Mouse (Mus musculus) midbrain, embryonic 11.5 days (tissue): ENCODE results near the gene Iyd. TPM values are rescaled to one million over a fixed set of nuclear protein-coding genes. Genes with fewer than 3 reads are reported as not detected.

ENCODE experiments used
- ATAC-seq: fragments of 200-750 bp; cut with Nextera tagmentation; 2 replicates; pipeline ENCODE4 v1.8.0; 2017; ENCODE audit warnings: moderate TSS enrichment, moderate library complexity; ENCODE audit not compliant: low FRiP score
- DNase-seq: peaks from one replicate; pipeline ENCODE4 v3.0.0; 2015; ENCODE audit warnings: low spot score; ENCODE audit errors: missing footprints
- H3K27ac ChIP-seq: fragments of 300-500 bp; sonication (generic); 2 replicates; pipeline ENCODE4 v1.5.1; 2014; ENCODE audit warnings: low read depth, low read length
- H3K27me3 ChIP-seq: fragments of 300-500 bp; sonication (generic); 2 replicates; pipeline ENCODE4 v1.6.1; 2014; ENCODE audit warnings: mild to moderate bottlenecking, low read length, moderate library complexity, mixed read lengths; ENCODE audit not compliant: control insufficient read depth, insufficient read depth
- H3K36me3 ChIP-seq: fragments of 300-500 bp; sonication (generic); 2 replicates; pipeline ENCODE4 v1.6.1; 2014; ENCODE audit warnings: mild to moderate bottlenecking, low read length, moderate library complexity, mixed read lengths; ENCODE audit not compliant: control insufficient read depth, insufficient read depth
- H3K4me1 ChIP-seq: fragments of 300-500 bp; sonication (generic); 2 replicates; pipeline ENCODE4 v1.6.1; 2014; ENCODE audit warnings: low read length; ENCODE audit not compliant: control insufficient read depth, insufficient read depth
- H3K4me2 ChIP-seq: fragments of 300-500 bp; sonication (generic); 2 replicates; pipeline ENCODE4 v1.6.1; 2014; ENCODE audit warnings: mild to moderate bottlenecking, moderate library complexity
- H3K4me3 ChIP-seq: fragments of 300-500 bp; sonication (generic); 2 replicates; pipeline ENCODE4 v1.5.1; 2014; ENCODE audit warnings: low read depth, low read length
- H3K9ac ChIP-seq: fragments of 300-500 bp; sonication (generic); 2 replicates; pipeline ENCODE4 v1.6.1; 2014; ENCODE audit warnings: low read length
- H3K9me3 ChIP-seq: fragments of 300-500 bp; sonication (generic); 2 replicates; pipeline ENCODE4 v1.6.1; 2016; ENCODE audit warnings: low read length; ENCODE audit not compliant: control insufficient read depth
- WGBS: fragments of 180-500 bp; shearing (Covaris S2); extraction: QIAGEN DNeasy Blood & Tissue Kit; methylation state at CpG from one replicate; pipeline ENCODE4 v1.1.7; 2014; 5-methylcytosine and 5-hydroxymethylcytosine counted together
- polyA plus RNA-seq: library from polyadenylated mRNA; unstranded; fragments of >200 nt; fragmentation: Nextera tagmentation; extraction: Ambion mirVana; gene quantifications from 2 replicates; pipeline ENCODE4 v1.2.1, GENCODE M21; 2014

Gene Iyd
- polyA plus RNA-seq, 1 experiment from 2014 or later, result not detected

DNA sequence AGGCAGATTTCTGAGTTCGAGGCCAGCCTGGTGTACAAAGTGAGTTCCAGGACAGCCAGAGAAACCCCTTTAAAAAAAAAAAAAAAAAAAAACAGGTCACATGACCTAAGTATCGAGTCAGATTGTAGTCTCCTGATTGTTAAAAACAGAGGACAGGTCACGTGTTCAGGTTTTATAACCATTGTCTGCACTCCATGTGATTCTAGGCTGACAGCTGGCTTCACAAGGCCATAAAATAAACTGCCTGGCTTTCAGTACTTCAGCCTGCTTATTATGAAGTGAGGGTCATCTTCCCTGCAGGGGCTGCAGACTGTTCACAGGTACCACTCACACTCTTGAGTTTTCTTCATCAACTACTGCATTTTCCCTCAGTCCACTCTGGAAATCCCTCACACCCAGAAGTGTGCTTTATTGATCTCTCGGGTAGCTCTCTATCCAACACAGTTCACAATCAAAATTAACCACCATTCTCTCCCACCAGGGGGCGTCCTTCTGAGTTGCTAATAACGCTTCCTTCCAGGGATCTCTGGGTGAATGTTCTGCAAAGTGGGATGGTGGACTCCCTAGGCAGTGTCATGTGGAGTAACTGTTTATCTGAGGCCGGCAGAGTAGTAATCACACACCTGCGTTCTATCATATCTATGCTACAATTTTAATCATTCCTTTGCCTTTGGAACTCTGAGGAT lies 27.3 kb upstream of the Iyd start:
- no peaks in the 10 kb centered on the region for H3K9me3 ChIP-seq
- no peak overlapping the region for H3K4me3 ChIP-seq
- no peak for DNase-seq
- H3K36me3 ChIP-seq, result no peaks in the 10 kb centered on the region
- 69% methylated on average over 8 of the region's 8 CpGs for WGBS
- no peak overlapping the region for H3K27ac ChIP-seq
- H3K9ac ChIP-seq, result no peak overlapping the region
- no peaks in the 10 kb centered on the region for H3K27me3 ChIP-seq
- no peak overlapping the region for H3K4me2 ChIP-seq
- ATAC-seq, result no peak
- H3K4me1 ChIP-seq, result no peaks in the 10 kb centered on the region

DNA sequence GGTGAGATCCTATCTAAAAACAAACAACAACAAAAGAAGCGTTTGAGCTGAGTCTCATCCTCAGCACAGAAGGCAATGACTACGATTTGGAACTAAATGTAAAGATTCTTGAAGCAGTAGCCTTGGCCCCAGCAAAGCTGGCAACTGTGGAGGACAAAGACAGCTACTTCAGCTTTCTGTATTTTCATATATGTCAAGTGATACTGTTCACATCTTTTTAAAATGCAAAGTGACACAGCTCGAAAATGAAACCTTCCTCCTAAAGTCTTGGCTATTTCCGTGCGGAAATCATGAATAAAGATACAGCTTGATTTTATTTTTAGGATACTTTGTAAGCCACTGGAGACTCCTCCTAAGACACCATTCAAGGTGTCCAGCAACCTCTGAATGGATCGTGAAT lies 26.1 kb upstream of the Iyd start:
- ATAC-seq (no peak), DNase-seq (no peak)
- Histone ChIP-seq H3K36me3 (no peaks in the 10 kb centered on the region), H3K9me3 (no peaks in the 10 kb centered on the region), H3K4me2 (no peak overlapping the region), H3K9ac (no peak overlapping the region), H3K27ac (no peak overlapping the region), H3K4me1 (no peaks in the 10 kb centered on the region), H3K4me3 (no peak overlapping the region), H3K27me3 (no peaks in the 10 kb centered on the region)
- WGBS, result 73% methylated on average over 6 of the region's 6 CpGs

DNA sequence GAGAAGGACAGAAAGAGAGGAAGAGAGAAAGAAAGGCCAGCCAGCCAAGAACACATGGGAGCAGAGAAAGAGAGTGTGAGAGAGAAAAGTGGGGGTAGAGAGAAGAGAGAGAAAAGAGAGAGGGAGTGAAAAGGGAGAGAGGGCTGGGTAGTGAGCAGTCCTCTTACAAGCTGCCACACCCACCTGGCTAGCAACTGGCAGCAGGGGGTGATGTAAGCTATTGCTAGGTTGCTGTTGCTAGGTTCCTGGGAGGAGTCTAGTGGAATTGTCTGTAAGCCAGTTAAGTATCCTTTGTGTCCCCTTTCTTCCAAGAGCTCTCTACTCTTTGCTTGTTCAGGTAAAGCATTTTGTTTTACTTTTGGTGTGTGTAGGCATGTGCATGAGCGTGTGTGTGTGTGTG lies 25.4 kb upstream of the Iyd start:
- ATAC-seq (0 out of 2 replicates have a peak, but pooled peaks have one; percentile 14), DNase-seq (no peak)
- H3K36me3 ChIP-seq, result no peaks in the 10 kb centered on the region
- no peak overlapping the region for H3K4me2 ChIP-seq
- no peaks in the 10 kb centered on the region for H3K9me3 ChIP-seq
- no peaks in the 10 kb centered on the region for H3K4me1 ChIP-seq
- no peak overlapping the region for H3K4me3 ChIP-seq
- no peak overlapping the region for H3K9ac ChIP-seq
- 80% methylated on average over 1 of the region's 1 CpGs for WGBS
- no peak overlapping the region for H3K27ac ChIP-seq
- no peaks in the 10 kb centered on the region for H3K27me3 ChIP-seq

DNA sequence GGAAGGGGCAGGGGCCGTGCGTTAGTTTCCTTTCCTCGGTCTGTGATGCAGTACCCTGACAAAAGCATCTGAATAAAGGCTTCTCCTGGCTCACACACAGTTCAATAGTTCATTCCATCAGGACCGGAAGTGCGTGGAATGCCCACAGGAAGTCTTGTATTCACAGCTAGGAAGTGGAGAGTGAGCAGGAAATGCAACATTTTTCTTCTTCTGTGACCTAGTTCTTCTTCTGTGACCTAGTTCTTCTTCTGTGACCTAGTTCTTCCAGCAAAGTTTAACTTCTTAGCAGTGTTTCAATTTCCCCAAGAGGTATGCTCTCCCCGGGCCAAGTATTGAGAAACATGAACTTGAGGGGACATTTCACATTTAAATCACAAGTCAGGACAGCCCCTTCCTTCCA lies 23.6 kb upstream of the Iyd start:
- H3K4me3 ChIP-seq, result no peak overlapping the region
- DNase-seq, result no peak
- H3K27me3 ChIP-seq, result no peaks in the 10 kb centered on the region
- H3K9ac ChIP-seq, result no peak overlapping the region
- no peak overlapping the region for H3K27ac ChIP-seq
- no peaks in the 10 kb centered on the region for H3K36me3 ChIP-seq
- H3K4me2 ChIP-seq, result no peak overlapping the region
- no peaks in the 10 kb centered on the region for H3K4me1 ChIP-seq
- 83% methylated on average over 6 of the region's 6 CpGs for WGBS
- no peaks in the 10 kb centered on the region for H3K9me3 ChIP-seq
- ATAC-seq, result no peak

DNA sequence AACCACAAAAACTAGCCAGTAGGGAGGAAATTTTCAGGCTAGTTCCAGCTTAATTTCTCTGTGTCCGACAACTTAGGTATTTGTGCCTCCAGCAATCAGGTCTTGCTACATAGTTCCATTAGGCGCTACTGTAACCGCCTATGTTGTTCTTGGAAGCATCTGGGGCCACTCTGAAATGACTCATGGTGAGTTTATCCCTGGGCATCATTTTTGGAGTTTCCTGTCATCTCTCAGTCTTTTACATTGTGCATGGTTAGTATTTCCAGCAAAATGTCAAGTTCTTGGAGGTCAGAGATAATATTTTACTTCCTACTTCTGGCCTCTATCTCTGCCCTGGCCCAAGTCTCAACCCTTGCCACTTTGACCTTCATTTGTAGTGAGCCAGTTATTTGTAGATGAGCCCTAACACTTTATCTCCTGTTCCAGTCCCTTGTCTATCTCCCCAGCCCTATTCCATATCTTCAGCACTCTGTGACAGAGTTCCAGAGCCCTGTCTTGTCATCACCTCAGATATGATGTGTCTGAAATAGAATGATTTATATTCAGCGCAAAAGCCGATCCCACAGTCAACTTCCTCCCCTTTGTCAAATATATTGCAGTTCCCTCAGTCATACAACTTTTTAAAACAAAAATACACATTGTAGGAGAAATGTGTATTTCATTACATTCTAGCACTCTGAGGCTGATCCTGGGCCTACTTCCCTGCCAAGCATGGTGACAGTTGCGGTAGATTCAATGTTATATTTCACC lies 16.8 kb upstream of the Iyd start:
- H3K27ac ChIP-seq, result no peak overlapping the region
- H3K4me3 ChIP-seq, result no peak overlapping the region
- no peaks in the 10 kb centered on the region for H3K27me3 ChIP-seq
- ATAC-seq, result no peak
- H3K4me2 ChIP-seq, result no peak overlapping the region
- H3K9me3 ChIP-seq, result no peaks in the 10 kb centered on the region
- no peak overlapping the region for H3K9ac ChIP-seq
- WGBS, result 91% methylated on average over 6 of the region's 6 CpGs
- H3K4me1 ChIP-seq, result no peaks in the 10 kb centered on the region
- no peaks in the 10 kb centered on the region for H3K36me3 ChIP-seq
- DNase-seq, result peak; percentile 10

DNA sequence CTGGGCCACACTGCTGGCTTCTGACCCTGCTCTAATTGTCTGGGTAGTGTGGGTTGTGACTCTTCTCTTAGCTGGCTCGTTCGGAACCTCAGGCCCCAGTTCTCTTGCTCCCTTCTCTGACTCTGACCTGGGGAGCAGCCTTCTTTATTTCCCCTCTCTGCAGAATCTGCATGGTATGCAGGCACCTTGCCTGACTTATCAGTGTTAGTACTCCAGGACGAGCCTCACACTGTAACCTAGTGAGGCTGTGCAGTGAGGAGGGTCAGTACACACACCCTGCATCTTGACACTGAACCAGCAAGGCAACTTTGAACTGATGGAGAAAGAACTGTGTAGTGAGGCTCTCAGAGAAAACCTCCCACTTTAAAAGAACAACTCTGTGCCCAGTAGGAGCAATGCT lies 15.5 kb upstream of the Iyd start:
- Histone ChIP-seq H3K4me3 (no peak overlapping the region), H3K27me3 (no peaks in the 10 kb centered on the region), H3K4me2 (no peak overlapping the region), H3K4me1 (no peaks in the 10 kb centered on the region), H3K9ac (no peak overlapping the region), H3K27ac (no peak overlapping the region), H3K36me3 (no peaks in the 10 kb centered on the region), H3K9me3 (no peaks in the 10 kb centered on the region)
- 78% methylated on average over 3 of the region's 3 CpGs for whole genome bisulfite sequencing
- no peak for ATAC-seq
- no peak for DNase-seq

DNA sequence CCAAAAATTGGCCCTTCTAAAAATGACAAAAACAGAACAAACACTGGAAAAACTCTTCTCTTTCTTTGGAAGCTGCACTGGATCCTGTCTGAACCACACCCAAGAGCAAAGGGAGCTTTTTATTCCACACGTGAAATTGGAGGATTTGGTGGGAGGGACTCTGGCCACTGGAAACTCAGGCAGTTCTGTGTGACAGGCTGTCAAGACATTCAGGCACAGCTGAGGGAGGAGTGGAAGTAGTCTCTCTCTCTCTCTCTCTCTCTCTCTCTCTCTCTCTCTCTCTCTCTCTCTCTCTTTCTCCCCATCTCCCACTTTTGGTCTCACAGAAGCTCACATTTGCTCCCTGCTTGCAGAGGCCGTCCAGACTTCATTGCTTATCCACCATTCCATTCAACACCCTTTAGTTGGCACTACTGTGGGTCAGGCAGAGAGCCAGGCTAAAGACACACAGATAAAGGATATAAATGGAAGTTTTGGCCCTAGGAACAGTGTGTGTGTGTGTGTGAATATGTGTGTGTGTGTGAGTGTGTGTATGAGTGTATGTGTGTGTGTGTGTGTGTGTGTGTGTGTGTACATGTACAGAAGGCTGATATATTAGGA lies 14.5 kb upstream of the Iyd start:
- no peaks in the 10 kb centered on the region for H3K9me3 ChIP-seq
- ATAC-seq (no peak), DNase-seq (no peak)
- 50% methylated on average over 2 of the region's 2 CpGs for WGBS
- no peaks in the 10 kb centered on the region for H3K4me1 ChIP-seq
- no peaks in the 10 kb centered on the region for H3K36me3 ChIP-seq
- H3K4me3 ChIP-seq, result no peak overlapping the region
- no peak overlapping the region for H3K9ac ChIP-seq
- H3K4me2 ChIP-seq, result no peak overlapping the region
- no peaks in the 10 kb centered on the region for H3K27me3 ChIP-seq
- no peak overlapping the region for H3K27ac ChIP-seq

- Histone ChIP-seq H3K4me2 (no peak overlapping the region), H3K9me3 (no peaks in the 10 kb centered on the region), H3K9ac (no peak overlapping the region), H3K27me3 (no peaks in the 10 kb centered on the region), H3K4me3 (no peak overlapping the region), H3K36me3 (no peaks in the 10 kb centered on the region), H3K4me1 (no peaks in the 10 kb centered on the region), H3K27ac (no peak overlapping the region)
- 74% methylated on average over 4 of the region's 4 CpGs for WGBS
- DNase-seq (no peak), ATAC-seq (no peak)
These were observed 10.2 kb upstream of the Iyd start for GRCm38 (mm10) chr10:3529807-3530206.

GRCm38 (mm10) chr10:3530661-3531060 lies 9.4 kb upstream of the Iyd start:
- 0 out of 2 replicates have a peak, but pooled peaks cover 2% of the 10 kb centered on the region for H3K4me1 ChIP-seq
- H3K4me2 ChIP-seq, result no peak overlapping the region
- no peaks in the 10 kb centered on the region for H3K9me3 ChIP-seq
- WGBS, result 58% methylated on average over 4 of the region's 4 CpGs
- no peak overlapping the region for H3K27ac ChIP-seq
- no peaks in the 10 kb centered on the region for H3K36me3 ChIP-seq
- no peaks in the 10 kb centered on the region for H3K27me3 ChIP-seq
- no peak overlapping the region for H3K4me3 ChIP-seq
- ATAC-seq (no peak), DNase-seq (no peak)
- no peak overlapping the region for H3K9ac ChIP-seq
